Mouse (Mus musculus): Measurements from ENCODE around the gene Lrrc59.
"Not testable (repeated sequence)": the region's sequence is repeated elsewhere in the genome, so short reads cannot be mapped to it uniquely, and the experiment has no call there.

Lrrc59 gene

GRCm38 (mm10) chr11:94632988-94633387 is 3.4 kb downstream of the Lrrc59 start:
- DNase-seq: no peak

DNA sequence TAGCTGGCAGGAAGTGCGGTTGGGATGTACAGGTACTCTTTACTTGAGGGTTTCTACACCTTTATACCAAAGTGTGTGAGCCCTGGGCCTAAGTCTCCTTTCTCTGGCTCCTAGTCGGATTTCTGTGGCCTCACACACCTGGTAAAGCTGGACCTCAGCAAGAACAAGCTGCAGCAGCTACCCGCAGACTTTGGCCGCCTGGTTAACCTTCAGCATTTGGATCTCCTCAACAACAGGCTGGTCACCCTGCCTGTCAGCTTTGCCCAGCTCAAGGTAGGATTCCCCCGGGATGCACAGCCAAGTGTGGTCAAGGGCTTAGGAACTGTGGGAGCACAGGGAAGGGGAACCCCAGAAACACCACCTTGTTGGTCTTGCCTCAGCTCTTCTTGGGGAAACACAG is 4.9 kb downstream of the Lrrc59 start:
- peak; percentile 61 for DNase-seq

GRCm38 (mm10) chr11:94644461-94645219 is 15.1 kb downstream of the Lrrc59 start:
- no peak for DNase-seq

GRCm38 (mm10) chr11:94646457-94646856 is 16.9 kb downstream of the Lrrc59 start:
- no peak for DNase-seq

DNA sequence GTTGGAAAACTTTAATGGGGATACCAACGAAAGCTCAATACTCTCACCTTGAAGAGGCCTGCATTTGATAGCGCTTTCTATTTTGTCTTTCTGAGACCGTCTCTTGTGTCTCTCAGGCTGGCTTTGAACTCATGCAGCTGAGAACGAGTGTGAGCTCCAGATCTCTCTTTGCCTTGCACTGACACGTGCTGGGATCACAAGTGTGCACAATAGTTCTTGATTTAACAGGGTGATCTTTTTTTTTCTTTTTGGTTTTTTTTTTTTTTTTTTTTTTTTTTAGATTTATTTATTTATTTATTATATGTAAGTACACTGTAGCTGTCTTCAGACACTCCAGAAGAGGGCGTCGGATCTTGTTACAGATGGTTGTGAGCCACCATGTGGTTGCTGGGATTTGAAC is 21.7 kb downstream of the Lrrc59 start:
- DNase-seq: not testable (repeated sequence)

- DNase-seq: no peak
These were observed 23.4 kb downstream of the Lrrc59 start for GRCm38 (mm10) chr11:94652973-94653372.

GRCm38 (mm10) chr11:94653663-94654436 is 24.3 kb downstream of the Lrrc59 start, which contains the start of the genes Mrpl27 and Eme1:
Gene Mrpl27, plus strand, starts transcription at chr11:94653767.
Gene Eme1, minus strand, starts transcription at chr11:94653964.
- DNase-seq: peak; percentile 95

GRCm38 (mm10) chr11:94661344-94661743 is 31.8 kb downstream of the Lrrc59 start:
- DNase-seq: peak; percentile 20

DNA sequence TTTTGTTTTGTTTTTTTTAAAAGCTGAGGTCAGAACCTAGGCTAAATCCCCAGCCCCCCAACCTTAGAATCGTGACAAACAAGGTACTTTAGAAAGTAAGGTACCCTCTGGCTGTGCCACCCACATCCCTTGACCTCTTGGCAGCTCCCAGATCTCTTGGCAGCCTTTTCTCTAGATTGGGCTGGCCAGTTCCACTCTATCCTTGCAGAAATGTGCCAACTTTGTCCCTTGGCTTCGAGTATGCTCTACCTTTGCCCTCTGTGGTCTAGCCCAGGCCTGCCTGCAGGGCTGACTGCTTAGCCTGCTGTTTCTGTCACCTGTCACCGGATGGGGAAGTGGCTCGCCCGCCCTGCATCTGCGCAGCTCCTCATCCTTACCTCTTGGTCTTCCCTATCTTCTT is 35.7 kb downstream of the Lrrc59 start:
- DNase-seq: peak; percentile 49

DNA sequence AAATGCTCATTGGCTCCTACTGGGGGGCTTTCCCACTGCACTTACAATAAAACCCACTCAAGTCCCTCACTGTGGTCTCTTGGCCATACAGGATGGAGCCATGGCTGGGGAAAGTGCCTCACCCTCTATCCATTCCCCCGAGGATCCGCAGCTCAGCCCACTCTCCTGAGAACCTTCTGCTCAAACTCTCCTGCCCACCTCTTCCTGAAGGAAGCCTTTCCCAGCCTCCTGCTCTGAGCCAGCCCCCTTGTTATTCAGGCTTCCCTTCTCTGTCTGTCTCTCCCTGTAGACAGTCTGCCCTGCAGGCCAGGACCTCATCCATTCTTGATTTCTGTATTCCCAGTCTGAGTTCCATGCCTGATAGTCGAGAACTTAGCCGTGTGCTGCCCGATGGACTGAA is 45.4 kb downstream of the Lrrc59 start:
- DNase-seq: no peak

- no peak for DNase-seq
These were observed 45.9 kb downstream of the Lrrc59 start for GRCm38 (mm10) chr11:94675446-94675845.

- no peak for DNase-seq
These were observed 46.7 kb downstream of the Lrrc59 start for GRCm38 (mm10) chr11:94676308-94676707.

GRCm38 (mm10) chr11:94676754-94677606 is 47.4 kb downstream of the Lrrc59 start, which contains the start of gene Xylt2:
Gene Xylt2, minus strand, starts transcription at chr11:94677515.
- peak; percentile 95 for DNase-seq

DNA sequence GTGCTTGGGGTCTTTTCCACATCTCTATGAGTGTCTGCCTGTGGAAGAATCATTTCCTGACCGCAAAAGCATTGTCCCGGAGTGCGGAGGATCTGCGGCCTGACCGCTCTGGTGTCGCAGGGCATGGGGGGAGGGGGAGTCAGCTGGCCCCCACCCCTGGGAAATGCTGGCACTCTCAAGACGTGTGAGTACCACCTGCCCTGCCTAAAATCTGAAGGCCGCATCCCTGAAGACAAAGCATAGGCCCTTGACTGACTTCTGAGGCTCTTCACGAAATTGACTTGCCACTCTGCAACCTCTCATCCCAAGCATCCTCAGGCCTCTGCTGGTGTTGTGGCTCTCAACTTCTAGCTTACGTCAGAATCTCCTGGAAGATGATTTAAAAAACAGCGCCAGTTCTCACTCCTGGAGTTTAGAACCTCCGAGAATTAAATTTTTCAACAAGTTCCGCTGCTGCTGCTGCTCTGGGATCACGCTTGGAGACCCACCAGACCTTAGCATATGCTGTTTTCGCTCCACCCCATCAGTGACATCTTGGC is 48.1 kb downstream of the Lrrc59 start:
- no peak for DNase-seq

DNA sequence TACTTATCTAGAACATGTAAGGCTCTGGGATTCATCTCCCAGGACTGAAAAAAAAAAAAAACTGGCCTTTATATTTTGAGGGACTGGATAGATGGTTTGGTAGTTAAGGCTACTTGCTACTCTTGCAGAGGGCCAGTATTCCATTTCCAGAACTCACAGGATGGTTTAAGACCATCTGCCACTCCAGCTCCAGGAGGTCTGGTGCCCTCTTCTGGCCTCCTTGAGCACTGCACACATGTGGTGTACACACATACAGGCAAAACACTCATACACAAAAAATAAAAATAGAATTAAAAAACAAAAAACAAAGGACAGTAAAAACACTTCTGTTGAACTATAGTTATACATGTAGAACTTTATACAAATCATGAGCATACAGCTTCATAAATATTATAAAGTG is 51.1 kb downstream of the Lrrc59 start:
- no peak for DNase-seq

- no peak for DNase-seq
These were observed 52.1 kb downstream of the Lrrc59 start for GRCm38 (mm10) chr11:94681640-94682039.

DNA sequence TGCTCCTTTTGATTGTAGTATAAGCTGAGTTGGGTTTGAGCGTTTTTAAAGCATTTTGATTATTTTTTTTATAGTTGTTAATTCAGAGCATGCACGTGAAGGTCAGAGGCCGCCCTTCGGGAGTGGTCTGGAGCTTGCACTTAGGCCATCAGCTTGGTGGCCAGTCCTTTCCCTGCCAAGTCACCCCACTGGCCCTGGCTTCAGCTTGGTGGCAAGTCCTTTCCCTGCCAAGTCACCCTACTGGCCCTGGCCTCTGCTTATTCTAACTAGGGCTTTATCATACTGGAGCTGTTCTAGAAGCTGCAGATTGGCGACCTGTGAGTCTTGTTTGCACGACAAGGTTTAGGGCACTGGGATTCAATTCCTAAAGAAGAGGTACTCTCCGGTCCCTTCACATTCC is 52.9 kb downstream of the Lrrc59 start:
- no peak for DNase-seq

- no peak for DNase-seq
These were observed 57.6 kb downstream of the Lrrc59 start for GRCm38 (mm10) chr11:94687178-94687577.

DNA sequence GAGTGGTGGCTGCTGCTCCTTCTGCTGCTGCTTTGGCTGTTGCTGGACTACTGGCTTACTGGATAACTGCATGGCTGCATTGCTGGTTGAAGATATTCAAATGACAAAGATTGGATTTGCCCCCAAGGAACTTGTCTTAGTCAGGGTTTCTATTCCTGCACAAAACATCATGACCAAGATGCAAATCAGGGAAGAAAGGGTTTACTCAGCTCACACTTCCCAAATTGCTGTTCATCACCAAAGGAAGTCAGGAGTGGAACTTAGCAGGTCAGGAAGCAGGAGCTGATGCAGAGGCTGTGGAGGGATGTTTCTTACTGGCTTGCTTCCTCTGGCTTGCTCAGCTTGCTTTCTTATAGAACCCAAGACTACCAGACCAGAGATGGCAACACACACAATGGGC is 62.9 kb downstream of the Lrrc59 start:
- not testable (repeated sequence) for DNase-seq

Measured in kidney, adult 18-20 months (tissue).